In genomic region chr9:121819073-121819770, GRCm38 (mm10) we compare ENCODE assay signal across 10 mouse cellular contexts. TPM values are rescaled to one million over a fixed set of nuclear protein-coding genes. Genes with fewer than 3 reads are reported as not detected.
DNase-seq lines count a peak whose midpoint lies in the region; ATAC-seq and TF ChIP-seq lines count a peak whose summit lies in the region.
"Had no signal": no experiment of that assay in that cellular context is flagged by ENCODE, and none has a peak within 500 bp of the region (broad histone marks: within the 10 kb centered on the region; RNA-seq: fewer than 3 reads in every experiment).

No protein-coding gene starts in this region.

- WGBS in forebrain, embryonic 15.5 days, result 68% methylated on average over 9 of the region's 9 CpGs
- 85% methylated on average over 9 of the region's 9 CpGs for WGBS in forebrain, embryonic 12.5 days
- WGBS in lung, adult 2 months, result 51% methylated on average over 9 of the region's 9 CpGs
- WGBS in small intestine, adult 2 months, result 50% methylated on average over 9 of the region's 9 CpGs

- H3K4me2 ChIP-seq in forebrain, embryonic 15.5 days (replicated peaks), result no peak overlapping the region
- H3K4me2 ChIP-seq in forebrain, embryonic 12.5 days, result no peak overlapping the region

- H3K4me3 ChIP-seq in forebrain, embryonic 15.5 days, result no peak overlapping the region
- no peak overlapping the region for H3K4me3 ChIP-seq in forebrain, embryonic 12.5 days (replicated peaks)
- H3K4me3 ChIP-seq in lung, adult 2 months (replicated peaks; ENCODE audit: extremely low read depth, low read depth, low read length), result no peak overlapping the region
- no peak overlapping the region for H3K4me3 ChIP-seq in small intestine, adult 2 months (ENCODE audit: low read depth, low read length)

- peak; percentile 37 to 49 for DNase-seq in lung, adult 18-20 months
- no peak for DNase-seq in lung, adult 2 months
- peak; percentile 73 for DNase-seq in fibroblast of lung, adult 2 months (ENCODE audit: low read depth)
- no peak for DNase-seq in frontal cortex, postnatal 10 days (ENCODE audit: low spot score in 2 of 2)
- DNase-seq in right cerebral cortex, postnatal 10 days (ENCODE audit: low spot score in 2 of 2), result no peak

- no peak overlapping the region for H3K9ac ChIP-seq in forebrain, embryonic 15.5 days (replicated peaks)
- H3K9ac ChIP-seq in forebrain, embryonic 12.5 days, result no peak overlapping the region
- H3K9ac ChIP-seq: liver, embryonic 14.5 days had no signal

- no peaks in the 10 kb centered on the region for H3K27me3 ChIP-seq in forebrain, embryonic 15.5 days
- H3K27me3 ChIP-seq in forebrain, embryonic 12.5 days, result 0 out of 2 replicates have a peak, but pooled peaks cover 3% of the 10 kb centered on the region
- no peaks in the 10 kb centered on the region for H3K27me3 ChIP-seq in small intestine, adult 2 months (ENCODE audit: control insufficient read depth, insufficient read depth, low read length)

- ATAC-seq in forebrain, embryonic 15.5 days (replicated peaks), result no peak
- ATAC-seq in forebrain, embryonic 12.5 days (ENCODE audit: low FRiP score), result no peak
- ATAC-seq: CD4-positive, CD25-positive, alpha-beta regulatory T cell, adult 4 months had no signal

- no peaks in the 10 kb centered on the region for H3K36me3 ChIP-seq in forebrain, embryonic 15.5 days
- no peaks in the 10 kb centered on the region for H3K36me3 ChIP-seq in forebrain, embryonic 12.5 days (replicated peaks)
- no peaks in the 10 kb centered on the region for H3K36me3 ChIP-seq in small intestine, adult 2 months (ENCODE audit: control insufficient read depth, insufficient read depth, low read length)

- no peak for TF ChIP-seq CTCF in lung, adult 2 months (IDR thresholded peaks at IDR 0.05; ENCODE audit: insufficient read depth, low read length)
- TF ChIP-seq CTCF in small intestine, adult 2 months (IDR thresholded peaks at IDR 0.05; ENCODE audit: extremely low read depth, insufficient read length, insufficient replicate concordance, low read depth, low read length), result no peak

- TF ChIP-seq POLR2A in lung, adult 2 months (IDR thresholded peaks at IDR 0.05; ENCODE audit: borderline replicate concordance, extremely low read depth, low read depth, low read length), result no peak
- TF ChIP-seq POLR2A in small intestine, adult 2 months (IDR thresholded peaks at IDR 0.05; ENCODE audit: low read depth, low read length), result no peak

- peak overlapping the region; percentile 52 for H3K27ac ChIP-seq in forebrain, embryonic 15.5 days (replicated peaks)
- no peak overlapping the region for H3K27ac ChIP-seq in forebrain, embryonic 12.5 days
- H3K27ac ChIP-seq in small intestine, adult 2 months (ENCODE audit: insufficient read depth, low read depth, low read length), result peak overlapping the region; percentile 71
- H3K27ac ChIP-seq: liver, embryonic 14.5 days had no signal

- no peaks in the 10 kb centered on the region for H3K9me3 ChIP-seq in forebrain, embryonic 15.5 days
- H3K9me3 ChIP-seq in forebrain, embryonic 12.5 days, result no peaks in the 10 kb centered on the region

- peaks cover 32% of the 10 kb centered on the region for H3K4me1 ChIP-seq in forebrain, embryonic 15.5 days
- peaks cover 5% of the 10 kb centered on the region; the same call in 1 of the 2 replicates for H3K4me1 ChIP-seq in forebrain, embryonic 12.5 days
- peaks cover 4% of the 10 kb centered on the region; the same call in 1 of the 2 replicates for H3K4me1 ChIP-seq in lung, adult 2 months (ENCODE audit: control insufficient read depth, insufficient read depth, low read length)
- H3K4me1 ChIP-seq in small intestine, adult 2 months (ENCODE audit: control insufficient read depth, insufficient read depth, insufficient read length, low read length), result no peaks in the 10 kb centered on the region

RNA-seq across cellular contexts. Expression of gene Ccdc13, which starts 20.0 kb away (rescaled TPM):
- 1.9 and 3.0 TPM in 2 replicates for polyA plus RNA-seq in forebrain, embryonic 15.5 days (2015; fragmentation: Nextera tagmentation; extraction: Ambion mirVana)
- 3.1 and 3.6 TPM in 2 replicates for polyA plus RNA-seq in forebrain, embryonic 12.5 days (2016; fragmentation: Nextera tagmentation; extraction: Ambion mirVana)
- 4.2 and 5.1 TPM in 2 replicates for polyA plus RNA-seq in lung, adult 2 months (2012; rRNA removed)
- 0.65 TPM in 1 of 2 replicates, not detected in the other for polyA plus RNA-seq in small intestine, adult 2 months (2012; rRNA removed)
- polyA plus RNA-seq: CD4-positive, CD25-positive, alpha-beta regulatory T cell, adult 4 months; liver, embryonic 14.5 days had no signal

RNA-seq across cellular contexts. Expression of gene Hhatl, which starts 26.9 kb away (rescaled TPM):
- polyA plus RNA-seq in forebrain, embryonic 15.5 days (2015; fragmentation: Nextera tagmentation; extraction: Ambion mirVana), result 0.25 TPM in 1 of 2 replicates, not detected in the other
- not detected in 2 replicates for polyA plus RNA-seq in forebrain, embryonic 12.5 days (2016; fragmentation: Nextera tagmentation; extraction: Ambion mirVana)
- polyA plus RNA-seq in lung, adult 2 months (2012; rRNA removed), result 7.4 and 11.0 TPM in 2 replicates
- polyA plus RNA-seq in small intestine, adult 2 months (2012; rRNA removed), result 5.1 and 5.2 TPM in 2 replicates
- polyA plus RNA-seq: CD4-positive, CD25-positive, alpha-beta regulatory T cell, adult 4 months; liver, embryonic 14.5 days had no signal

RNA-seq across cellular contexts. Expression of gene Higd1a, which starts 38.9 kb away (rescaled TPM):
- polyA plus RNA-seq in forebrain, embryonic 15.5 days (2015; fragmentation: Nextera tagmentation; extraction: Ambion mirVana), result 124 and 129 TPM in 2 replicates
- polyA plus RNA-seq in forebrain, embryonic 12.5 days (2016; fragmentation: Nextera tagmentation; extraction: Ambion mirVana), result 153 and 158 TPM in 2 replicates
- polyA plus RNA-seq in lung, adult 2 months (2012; rRNA removed), result 11.6 and 24.4 TPM in 2 replicates
- 7.0 and 11.4 TPM in 2 replicates for polyA plus RNA-seq in small intestine, adult 2 months (2012; rRNA removed)

RNA-seq across cellular contexts. Expression of gene Klhl40, which starts 41.8 kb away (rescaled TPM):
- polyA plus RNA-seq in forebrain, embryonic 15.5 days (2015; fragmentation: Nextera tagmentation; extraction: Ambion mirVana), result 0.50 and 0.69 TPM in 2 replicates
- 0.28 TPM in 1 of 2 replicates, not detected in the other for polyA plus RNA-seq in forebrain, embryonic 12.5 days (2016; fragmentation: Nextera tagmentation; extraction: Ambion mirVana)
- polyA plus RNA-seq in lung, adult 2 months (2012; rRNA removed), result 0.49 and 4.4 TPM in 2 replicates
- 0.14 TPM in 1 of 2 replicates, not detected in the other for polyA plus RNA-seq in small intestine, adult 2 months (2012; rRNA removed)
- polyA plus RNA-seq: CD4-positive, CD25-positive, alpha-beta regulatory T cell, adult 4 months; liver, embryonic 14.5 days had no signal

Comparison
In these comparisons a context has a peak if more than half of its experiments do, and no peak if none do; other contexts are left out.
1. DNase-seq: peak in lung, adult 18-20 months (2 of 2) and fibroblast of lung, adult 2 months (single experiment); none in lung, adult 2 months (single experiment), frontal cortex, postnatal 10 days (0 of 2) and right cerebral cortex, postnatal 10 days (0 of 2).